Mouse (Mus musculus) neural tube, embryonic 10.5 days (tissue): ENCODE measurements around the gene Usp13.

Experiments used
- DNase-seq: peaks from one replicate; pipeline ENCODE4 v3.0.0-alpha.2; 2017; ENCODE audit warnings: low spot score; ENCODE audit errors: extremely low spot score

The Usp13 gene

DNA sequence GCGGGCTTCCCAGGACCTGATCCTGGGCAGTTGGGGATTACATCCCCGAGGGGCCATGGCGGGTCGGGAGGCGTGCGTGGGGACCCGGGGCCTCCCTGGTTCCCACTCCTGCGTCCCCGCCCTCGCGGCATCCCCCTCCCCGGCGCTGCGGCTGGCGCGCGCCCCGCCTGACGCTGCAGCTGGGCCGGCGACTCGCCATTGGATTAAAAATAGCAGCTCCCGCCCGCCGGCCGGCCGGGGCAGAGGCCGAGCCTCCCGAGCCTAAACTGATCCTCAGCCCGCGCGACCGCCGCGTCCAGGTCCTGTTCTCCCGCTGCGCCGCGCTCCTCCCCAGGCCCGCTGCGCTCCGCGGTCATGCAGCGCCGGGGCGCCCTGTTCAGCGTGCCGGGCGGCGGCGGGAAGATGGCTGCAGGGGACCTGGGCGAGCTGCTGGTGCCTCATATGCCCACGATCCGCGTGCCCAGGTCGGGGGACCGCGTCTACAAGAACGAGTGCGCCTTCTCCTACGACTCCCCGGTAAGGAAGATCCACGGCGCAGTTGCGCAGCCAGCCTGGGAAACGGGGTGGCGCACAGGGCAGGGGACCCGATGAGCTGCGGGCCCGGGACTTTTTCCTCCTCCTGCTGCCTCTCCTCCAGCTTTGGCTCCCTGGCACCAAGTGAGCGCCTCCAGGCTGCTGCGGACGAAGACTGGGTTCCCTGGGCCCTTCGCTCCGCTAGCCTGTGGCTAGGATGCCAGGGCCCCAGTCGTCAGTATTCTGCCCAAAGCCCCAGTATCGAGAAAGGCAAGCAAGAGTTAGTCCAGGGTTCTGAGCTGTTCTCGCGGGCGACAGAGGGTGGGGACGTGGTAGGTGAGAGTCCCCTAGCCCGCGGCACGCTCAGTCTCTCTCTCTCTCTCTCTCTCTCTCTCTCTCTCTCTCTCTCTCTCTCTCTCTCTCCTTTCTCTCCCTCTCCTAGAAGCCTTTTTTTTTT lies at the start of gene Usp13:
Gene Usp13 (plus strand): TSS at position 190 of the 970 bp plus-strand sequence.
- DNase-seq = peak; percentile 86

DNA sequence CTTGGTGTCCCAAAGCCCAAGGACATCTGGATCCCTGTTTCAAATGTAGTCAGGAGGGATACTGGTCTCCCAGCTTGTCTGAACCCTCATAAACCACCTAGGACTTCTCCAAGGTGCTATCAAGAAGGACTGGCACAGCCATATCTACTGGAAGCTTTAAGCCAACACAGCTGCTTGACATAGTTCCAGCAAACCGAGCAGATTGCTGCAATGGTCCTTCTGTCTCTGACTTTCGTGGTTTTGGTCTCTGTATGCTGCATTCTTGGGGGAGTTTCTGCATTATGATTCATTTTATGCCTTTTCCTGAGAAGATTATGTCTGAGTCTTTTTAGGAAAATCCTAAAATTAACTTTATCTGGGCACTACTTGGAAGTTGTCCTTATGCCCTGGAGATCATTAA lies 46.6 kb upstream of the Usp13 start:
- no peak for DNase-seq

DNA sequence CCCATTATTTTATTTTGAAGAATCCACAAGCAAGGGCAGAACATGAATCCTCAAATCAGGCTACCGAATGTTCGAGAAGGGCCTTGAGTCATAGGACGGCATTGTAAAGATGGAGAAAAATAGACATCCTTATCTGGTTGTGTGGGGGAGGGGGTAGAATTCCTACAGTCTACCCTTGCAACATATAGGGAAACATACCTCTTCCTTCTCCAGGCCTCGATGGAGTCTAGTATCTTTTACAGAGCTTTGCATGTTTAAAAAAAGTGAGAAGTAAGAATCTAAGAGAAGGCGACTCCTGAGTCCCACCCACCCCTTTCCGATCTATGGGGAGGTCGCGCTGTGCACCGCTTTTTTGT lies 367 bp upstream of the Usp13 start:
- no peak for DNase-seq

GRCm38 (mm10) chr3:32818327-32818900 lies 1.1 kb downstream of the Usp13 start:
- peak; percentile 50 for DNase-seq

DNA sequence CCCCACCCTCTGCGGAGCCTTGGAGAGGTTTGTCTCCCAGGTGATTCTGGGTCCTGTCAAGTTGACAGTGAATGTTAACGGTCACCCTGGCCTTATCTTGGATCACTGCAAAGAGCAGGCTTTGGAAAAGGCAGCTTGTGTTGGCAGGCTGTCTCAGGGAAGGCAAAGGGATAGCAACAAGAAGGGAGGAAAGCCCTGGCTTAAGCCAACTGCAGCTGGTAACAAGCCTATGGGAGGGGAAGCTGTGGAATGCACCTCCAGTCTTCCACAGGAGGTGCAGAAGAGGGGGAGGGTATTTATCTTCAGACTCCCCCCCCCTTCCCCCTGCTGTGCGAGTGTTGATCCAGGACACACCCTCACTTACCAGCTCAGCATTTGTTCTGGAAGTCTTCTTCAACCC lies 5.3 kb downstream of the Usp13 start:
- no peak for DNase-seq

DNA sequence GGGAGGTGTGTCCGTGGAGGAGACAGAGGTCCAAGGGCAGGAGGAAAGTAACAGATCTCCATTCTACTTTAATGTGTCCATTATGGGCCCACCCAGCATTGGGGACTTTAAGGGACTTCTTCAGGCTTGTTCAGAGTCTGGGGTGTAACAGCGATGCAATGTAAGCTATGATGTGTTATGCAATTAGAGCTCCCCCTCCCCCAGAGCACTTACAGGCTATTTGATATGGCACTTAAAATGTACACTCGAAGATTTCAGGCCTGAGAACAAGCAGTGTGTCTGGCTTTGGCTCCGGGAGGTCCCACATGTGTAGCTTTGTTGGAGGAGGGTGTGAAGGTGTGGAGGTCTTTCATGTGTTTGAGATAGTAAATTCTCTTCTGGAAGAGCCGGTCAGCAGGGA lies 7.6 kb downstream of the Usp13 start:
- DNase-seq = no peak

- no peak for DNase-seq
Observed at GRCm38 (mm10) chr3:32825964-32826479, 8.7 kb downstream of the Usp13 start.

- DNase-seq = no peak
Observed at GRCm38 (mm10) chr3:32826701-32827100, 9.4 kb downstream of the Usp13 start.

GRCm38 (mm10) chr3:32833871-32834270 lies 16.5 kb downstream of the Usp13 start:
- no peak for DNase-seq

DNA sequence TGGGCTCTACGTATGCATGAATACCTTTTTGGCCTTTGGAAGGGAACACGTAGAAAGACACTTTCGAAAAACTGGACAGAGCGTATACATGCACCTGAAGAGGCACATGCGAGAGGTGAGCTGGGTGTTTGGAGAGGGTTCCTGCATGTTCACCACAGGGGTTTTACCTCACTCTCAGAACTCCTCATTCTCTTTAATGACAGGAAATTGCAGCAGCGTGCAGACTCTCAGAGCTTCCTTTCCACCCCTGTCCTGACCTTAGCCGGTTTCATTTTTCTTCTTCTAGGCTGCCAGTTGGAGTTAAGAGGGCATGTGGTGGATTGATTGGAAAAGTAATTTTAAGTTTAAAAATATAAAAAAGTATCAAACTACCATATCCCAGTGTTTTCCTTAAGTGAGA lies 20.5 kb downstream of the Usp13 start:
- no peak for DNase-seq

DNA sequence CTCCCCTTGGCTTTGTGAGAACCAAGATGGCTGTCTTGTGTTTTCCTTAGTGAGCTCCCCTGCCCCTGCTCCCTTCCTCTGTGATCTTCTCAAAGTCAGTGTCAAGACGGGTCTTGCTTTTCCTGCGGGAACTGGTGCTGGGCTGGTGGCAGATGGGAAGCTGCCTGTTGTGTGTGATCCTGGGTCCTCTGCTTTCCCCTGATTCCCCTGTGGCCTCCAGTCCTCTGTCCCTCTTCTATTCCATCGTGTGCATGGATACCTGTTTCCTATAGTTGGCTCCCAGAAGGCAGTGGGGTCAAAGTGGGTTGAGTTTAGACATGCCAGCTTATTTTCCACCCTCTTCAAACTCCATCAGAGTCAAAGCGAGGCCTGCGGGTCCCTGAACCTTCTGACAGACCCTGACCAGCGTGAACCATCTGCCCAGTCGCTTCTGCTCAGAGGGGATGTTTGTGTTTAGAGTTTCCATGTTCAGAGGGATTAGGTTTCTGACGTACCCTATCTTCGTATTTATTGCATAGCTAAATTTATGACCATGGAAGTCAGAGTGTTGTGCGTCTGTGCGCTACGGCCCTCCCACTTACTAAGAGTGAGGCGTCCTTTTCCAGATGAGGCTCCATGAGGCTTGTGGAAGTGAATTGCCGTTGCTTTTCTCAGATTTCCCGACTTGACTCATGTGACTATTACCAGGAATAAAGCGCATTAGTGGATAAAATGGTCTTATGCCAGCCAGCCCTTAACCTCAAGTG lies 39.2 kb downstream of the Usp13 start:
- no peak for DNase-seq

DNA sequence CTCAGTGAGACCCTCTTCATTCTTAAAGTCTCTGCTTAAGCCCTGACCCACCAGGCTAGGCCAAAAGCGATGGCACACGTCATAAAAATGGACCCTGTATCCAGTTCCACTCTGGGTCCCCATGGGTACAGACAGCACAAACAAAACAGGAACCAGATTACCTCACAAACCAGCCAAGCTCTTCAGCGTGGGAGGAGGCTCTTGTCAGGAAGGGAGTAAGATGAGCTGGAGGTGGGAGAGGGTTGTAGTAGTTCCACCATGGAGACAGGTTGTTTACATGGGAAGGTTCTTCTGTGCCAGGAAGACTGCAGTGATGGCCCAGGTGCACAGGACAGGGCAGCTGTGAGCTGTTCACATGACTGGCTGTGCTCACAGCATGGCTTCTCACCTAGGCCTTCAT lies 53.7 kb downstream of the Usp13 start:
- no peak for DNase-seq

GRCm38 (mm10) chr3:32886386-32886785 lies 69.0 kb downstream of the Usp13 start:
- no peak for DNase-seq

- DNase-seq = no peak
Observed at GRCm38 (mm10) chr3:32888886-32889285, 71.5 kb downstream of the Usp13 start.

- no peak for DNase-seq
Observed at GRCm38 (mm10) chr3:32890174-32890573, 72.8 kb downstream of the Usp13 start.

DNA sequence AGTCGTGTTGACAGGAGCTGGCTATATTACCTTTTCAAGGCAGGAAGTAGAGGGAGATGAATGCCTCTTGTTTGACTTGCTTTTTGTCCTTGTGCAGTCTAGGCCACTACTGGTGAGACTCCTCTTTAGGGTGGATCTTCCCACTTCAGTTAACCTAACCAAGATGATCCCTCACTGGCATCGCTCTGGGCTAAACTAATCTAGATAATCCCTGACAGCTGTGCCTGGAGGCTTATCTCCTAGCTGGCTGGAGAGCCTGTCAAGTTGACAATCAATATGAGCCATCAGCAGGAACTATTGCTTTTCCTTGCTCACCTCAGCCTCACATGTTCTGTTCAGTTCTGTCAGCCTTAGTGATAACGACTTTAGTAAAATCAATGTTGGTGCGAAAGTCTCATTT lies 86.1 kb downstream of the Usp13 start:
- no peak for DNase-seq

- no peak for DNase-seq
Observed at GRCm38 (mm10) chr3:32904599-32904998, 87.3 kb downstream of the Usp13 start.

DNA sequence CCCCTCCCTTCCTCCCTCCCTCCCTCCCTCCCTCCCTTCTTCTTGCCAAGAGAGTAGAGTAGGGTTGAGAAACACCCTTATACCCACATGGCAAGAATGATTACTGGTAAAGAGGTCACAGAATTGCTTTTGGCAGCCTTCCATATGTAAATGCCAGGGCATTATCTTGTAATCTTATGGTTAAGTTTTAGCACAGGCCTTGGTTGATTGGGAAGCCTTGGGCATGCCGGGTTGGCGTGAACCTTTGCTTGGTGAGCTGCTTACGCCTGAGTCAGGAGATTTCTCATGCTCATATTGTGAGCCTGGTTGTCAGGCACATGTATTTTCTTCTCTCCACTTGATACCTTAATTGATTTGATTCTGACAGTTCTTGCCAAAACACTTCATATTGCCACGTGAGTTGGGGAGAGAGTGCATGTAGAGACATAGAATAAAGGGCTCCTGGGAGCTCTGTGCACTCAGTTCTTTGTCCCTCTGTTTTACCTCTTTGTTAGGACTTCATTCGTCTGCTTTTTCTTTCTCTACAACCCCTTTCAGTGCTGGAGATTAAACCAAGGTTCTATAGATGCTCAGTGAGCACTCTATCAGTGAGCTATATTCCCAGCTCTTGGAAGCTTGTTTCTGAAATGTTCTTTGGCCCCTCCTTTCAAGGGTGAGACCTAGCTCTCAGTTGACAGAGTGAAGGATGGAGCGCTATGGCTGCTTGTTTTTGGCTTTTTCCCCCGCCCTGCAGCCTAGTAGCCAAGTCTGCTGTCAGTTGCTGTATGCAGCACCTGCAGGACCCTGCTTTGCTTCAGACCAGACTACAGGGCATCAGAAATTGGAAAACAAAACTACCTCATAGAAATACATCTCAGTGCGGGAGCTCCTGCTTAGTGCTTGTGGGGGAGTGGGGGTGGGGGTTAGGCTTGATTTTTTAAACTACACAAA lies 88.8 kb downstream of the Usp13 start:
- DNase-seq = no peak

DNA sequence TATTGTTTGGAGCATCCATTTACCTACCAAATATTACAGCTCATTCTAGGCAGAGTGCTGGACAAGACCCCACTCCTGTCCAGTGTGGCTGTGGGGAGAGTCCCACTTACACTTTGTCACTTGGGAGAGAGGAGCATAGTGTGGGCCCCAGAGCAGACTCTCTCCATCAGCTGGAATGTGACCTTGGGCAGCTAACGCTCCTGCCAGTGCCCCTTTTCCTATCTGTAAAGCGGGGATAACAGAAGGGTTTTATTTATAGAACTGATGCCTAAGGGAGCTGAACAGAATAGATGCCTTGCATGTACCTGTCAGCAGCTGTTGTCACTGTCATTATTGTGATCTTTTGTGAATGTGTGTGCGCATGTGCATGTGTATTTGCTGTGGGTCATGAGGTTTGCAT lies 91.1 kb downstream of the Usp13 start:
- DNase-seq = no peak

DNA sequence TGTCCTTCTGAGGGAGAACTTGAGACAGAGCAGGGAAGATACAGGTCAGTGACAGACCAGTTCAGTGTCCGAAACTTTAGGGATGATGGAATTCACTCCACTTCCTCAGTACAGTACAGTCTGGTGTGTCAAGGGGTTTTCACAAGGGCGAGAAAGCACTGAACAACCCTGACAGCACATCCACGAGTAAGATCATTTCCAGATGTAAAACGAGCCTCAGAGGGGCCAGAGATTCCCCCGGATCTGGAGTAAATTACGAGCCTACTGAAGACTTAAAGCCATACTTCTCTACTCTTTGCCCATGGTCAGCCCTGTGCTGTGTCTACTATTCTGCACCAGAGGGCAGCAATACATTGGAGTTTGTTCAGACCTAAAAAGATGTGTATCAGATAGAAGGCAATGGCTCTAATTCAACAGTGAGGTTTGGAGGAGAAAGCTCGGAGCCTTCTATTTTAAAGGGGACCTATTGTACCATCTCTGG lies 92.8 kb downstream of the Usp13 start:
- DNase-seq = peak; percentile 45

DNA sequence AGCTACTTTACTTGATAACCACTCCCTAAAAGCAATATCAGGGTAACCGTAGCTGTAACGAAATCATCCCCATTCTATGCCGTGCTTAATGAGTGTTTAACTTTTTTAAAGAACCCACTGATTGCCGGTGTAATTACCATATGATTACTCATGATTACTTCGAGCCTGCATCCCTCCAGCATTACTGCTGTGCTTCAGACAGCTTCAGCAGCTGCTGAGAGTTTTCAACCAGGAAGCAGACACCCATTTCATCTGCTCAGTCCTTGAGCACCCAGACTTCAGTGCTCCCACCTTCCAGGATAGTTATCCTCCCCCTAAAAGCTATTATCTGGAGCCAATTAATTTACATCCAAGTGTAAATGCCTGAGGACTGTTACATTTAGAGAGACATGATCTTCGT lies 106.8 kb downstream of the Usp13 start:
- DNase-seq = no peak
